Mouse (Mus musculus) embryonic fibroblast, embryonic 13.5 days (primary cell): ENCODE measurements around the gene Stub1. TPM values are rescaled to one million over a fixed set of nuclear protein-coding genes. Genes with fewer than 3 reads are reported as not detected.
A peak's percentile ranks its signal among the peaks of the same experiment; 100 is the strongest.

Experiments
- H3K27ac ChIP-seq: 2 replicates; pipeline ENCODE4 v1.5.1; 2012; ENCODE audit warnings: low read length, control low read depth, inconsistent platforms; ENCODE audit not compliant: insufficient read depth
- H3K4me1 ChIP-seq: 2 replicates; pipeline ENCODE4 v1.6.1; 2011; ENCODE audit warnings: low read length; ENCODE audit not compliant: control insufficient read depth, insufficient read depth
- H3K4me3 ChIP-seq: 2 replicates; pipeline ENCODE4 v1.5.1; 2011; ENCODE audit warnings: mild to moderate bottlenecking, control low read depth, low read length; ENCODE audit not compliant: insufficient read depth
- CTCF ChIP-seq: IDR thresholded peaks from 2 replicates; pipeline ENCODE4 v1.5.1; 2011; ENCODE audit warnings: mild to moderate bottlenecking, control low read depth, low read length, moderate library complexity, borderline replicate concordance; ENCODE audit not compliant: insufficient read depth
- POLR2A ChIP-seq: IDR thresholded peaks from 2 replicates; pipeline ENCODE4 v1.6.1; 2011; ENCODE audit warnings: low read depth, mild to moderate bottlenecking, control low read depth, low read length, moderate library complexity
- polyA plus RNA-seq: library from polyadenylated mRNA; stranded (reverse); fragments of >200 nt; gene quantifications from 2 replicates; pipeline ENCODE4 v1.2.4, GENCODE M21; 2011; ENCODE audit warnings: low read depth; ENCODE audit not compliant: missing spikeins, insufficient read length

Stub1 gene
- polyA plus RNA-seq, 1 experiment, result 118 TPM

DNA sequence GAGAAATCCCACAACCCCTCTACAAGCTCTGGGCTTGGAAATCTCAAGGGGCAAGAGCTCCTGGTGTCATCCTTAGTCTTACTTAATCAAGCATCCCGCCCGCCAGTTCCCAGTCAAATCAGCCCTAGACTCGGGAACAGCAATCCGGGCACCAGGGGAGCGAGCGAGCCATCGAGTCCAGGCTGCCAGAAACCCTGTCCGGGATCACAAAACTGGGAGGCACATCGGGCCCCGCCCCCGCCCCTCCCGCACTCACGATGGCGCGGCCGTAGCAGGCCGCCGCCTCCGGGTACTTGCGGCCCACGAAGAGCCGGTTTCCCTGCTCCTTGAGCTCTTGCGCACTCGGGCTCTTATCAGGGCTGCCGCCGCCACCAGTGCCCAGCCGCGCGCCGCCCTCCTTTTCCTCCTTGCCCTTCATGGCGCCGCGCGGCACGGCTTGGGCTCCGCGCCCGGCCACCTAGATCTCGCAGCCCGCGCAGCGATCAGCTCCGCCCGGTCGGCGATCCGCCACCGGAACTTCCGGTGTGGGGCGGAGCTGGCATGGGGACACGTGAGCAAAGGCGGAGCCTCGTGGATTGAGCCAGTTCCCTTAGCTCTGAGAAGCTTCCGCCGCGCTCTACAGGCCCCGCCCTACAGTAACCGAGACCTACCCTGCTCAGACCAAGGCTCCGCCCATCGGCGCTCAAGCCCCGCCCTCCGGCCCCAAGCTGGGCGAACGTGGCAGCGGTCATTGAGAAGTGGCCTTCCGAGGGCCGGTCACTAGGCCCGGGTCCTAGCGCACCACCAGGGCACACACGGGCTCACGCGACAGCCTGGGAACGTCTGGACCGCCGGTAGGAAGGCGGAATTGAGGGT lies 541 bp downstream of the Stub1 start:
- peaks cover 14% of the 10 kb centered on the region for H3K4me1 ChIP-seq
- H3K4me3 ChIP-seq, result peak overlapping the region; percentile 86
- peak overlapping the region; percentile 94 for H3K27ac ChIP-seq
- TF ChIP-seq POLR2A (peak; percentile 83), CTCF (no peak)

DNA sequence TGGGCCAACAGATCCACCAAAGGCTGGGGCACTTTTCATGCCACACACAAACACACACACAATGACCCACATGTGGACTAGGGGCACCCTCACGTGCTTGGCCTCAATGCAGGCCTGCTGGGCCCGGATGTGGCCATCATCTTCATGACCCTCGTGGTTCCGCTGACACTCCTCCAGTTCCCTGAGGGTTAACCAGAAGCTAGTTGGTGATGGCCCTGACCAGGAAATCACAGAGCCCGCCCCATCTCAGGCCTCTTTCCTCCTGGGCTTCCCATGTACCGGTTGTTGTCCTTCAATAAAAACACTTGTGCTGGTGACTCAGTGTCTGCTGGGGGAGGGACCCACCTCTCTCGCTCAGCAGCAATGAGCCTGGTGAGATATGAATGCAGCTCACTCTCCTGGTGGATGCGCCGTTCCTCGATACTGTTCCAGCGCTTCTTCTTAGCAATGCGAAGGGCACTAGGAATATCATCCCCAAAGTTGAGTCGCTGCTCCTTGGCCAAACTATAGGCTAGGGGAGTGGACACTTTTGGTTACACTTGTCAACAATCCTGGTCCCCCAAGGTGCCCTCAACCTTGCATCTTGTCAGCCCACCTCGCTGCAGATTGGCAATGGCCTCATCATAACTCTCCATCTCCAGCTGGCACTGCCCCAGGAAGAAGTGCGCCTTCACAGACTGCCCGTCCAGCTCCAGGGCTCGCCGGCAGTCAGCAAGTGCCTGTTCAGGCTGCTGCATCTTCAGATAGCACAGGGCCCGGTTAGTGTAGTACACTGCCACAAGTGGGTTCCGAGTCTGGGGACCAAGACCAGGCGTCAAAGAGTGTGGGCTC lies 1.5 kb downstream of the Stub1 start:
- H3K4me3 ChIP-seq, result peak overlapping the region; percentile 86
- TF ChIP-seq POLR2A (peak; percentile 22), CTCF (no peak)
- peak overlapping the region; percentile 77 for H3K27ac ChIP-seq
- peaks cover 12% of the 10 kb centered on the region for H3K4me1 ChIP-seq

DNA sequence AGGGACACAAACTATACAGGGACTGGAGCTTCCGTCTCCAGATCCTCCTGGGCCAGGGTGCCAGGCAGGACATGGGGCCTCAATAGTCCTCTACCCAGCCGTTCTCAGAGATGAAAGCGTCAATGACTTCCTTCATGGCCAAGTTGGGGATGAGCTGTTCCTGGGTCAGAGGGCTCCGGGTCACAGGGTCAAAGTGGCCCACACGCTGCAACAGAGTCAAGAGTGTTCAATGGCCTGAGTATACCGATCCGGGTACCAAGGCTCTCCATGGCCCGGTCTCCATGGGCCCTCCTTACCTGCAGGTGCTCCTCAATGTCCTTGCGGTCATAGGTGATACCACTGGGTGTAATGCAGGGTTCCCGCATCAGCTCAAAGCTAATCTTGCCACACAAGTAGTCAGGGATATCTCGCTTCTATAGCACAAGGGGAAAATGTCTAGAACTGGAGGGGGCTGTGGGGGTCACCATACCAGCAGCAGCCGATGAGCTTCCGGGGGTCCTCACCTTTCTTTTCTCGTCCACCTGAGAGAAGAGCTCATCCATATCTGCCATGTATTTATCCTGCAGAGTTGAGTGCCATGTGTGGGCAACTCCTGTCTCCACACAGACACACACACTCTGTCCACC lies 2.3 kb downstream of the Stub1 start:
- no peak overlapping the region for H3K27ac ChIP-seq
- H3K4me1 ChIP-seq, result peaks cover 7% of the 10 kb centered on the region
- H3K4me3 ChIP-seq, result peak overlapping the region; percentile 86
- TF ChIP-seq POLR2A (peak; percentile 23; the same call in 1 of the 2 replicates), CTCF (no peak)

DNA sequence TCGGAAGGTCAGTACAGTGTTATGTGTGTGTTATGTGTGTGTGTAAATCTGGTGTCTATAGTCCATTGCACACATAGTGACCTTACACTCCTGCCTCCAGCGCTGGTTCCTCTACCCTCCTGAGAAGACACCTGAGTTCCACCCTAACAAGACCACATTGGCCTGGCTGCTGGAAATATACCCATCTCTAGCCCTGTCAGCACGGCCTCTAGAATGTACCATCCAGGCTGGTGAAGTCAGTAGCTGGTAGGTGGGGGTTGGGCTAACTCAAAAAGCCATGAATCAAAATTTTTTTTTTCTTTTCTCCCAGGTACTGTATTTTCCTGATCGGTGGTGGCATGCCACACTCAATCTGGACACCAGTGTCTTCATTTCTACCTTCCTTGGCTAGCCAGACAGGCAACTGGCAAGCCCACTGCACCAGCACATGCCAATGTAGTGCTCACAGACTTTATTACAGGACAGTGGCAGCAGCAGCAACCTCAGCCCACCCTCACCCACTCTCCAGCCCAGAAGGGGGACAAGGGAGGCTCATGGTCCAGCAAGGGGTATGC lies 2.9 kb downstream of the Stub1 start:
- peaks cover 7% of the 10 kb centered on the region; the same call in 1 of the 2 replicates for H3K4me1 ChIP-seq
- H3K4me3 ChIP-seq, result no peak overlapping the region
- TF ChIP-seq CTCF (no peak), POLR2A (no peak; the same call in 1 of the 2 replicates)
- no peak overlapping the region for H3K27ac ChIP-seq

DNA sequence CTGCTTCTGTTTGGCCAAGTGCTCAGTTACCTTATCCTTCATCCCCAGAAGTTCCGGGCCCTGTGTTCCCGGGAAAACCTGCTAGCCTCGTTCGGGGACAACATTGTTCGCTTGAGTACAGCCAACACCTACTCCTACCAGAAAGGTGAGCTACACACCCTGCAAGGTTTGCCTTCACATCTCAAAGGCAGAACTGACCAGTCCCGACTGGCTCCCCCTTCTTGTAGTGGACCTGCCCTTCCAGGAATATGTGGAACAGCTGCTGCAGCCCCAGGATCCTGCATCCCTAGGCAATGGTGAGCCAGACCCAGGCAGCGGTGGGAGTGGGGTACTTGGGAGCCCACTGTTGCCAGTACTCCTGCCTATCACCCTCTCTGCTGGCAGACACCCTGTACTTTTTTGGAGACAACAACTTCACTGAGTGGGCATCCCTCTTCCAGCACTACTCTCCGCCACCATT lies 3.6 kb downstream of the Stub1 start:
- Histone ChIP-seq H3K4me3 (peak overlapping the region; percentile 44), H3K4me1 (peaks cover 3% of the 10 kb centered on the region; the same call in 1 of the 2 replicates), H3K27ac (0 out of 2 replicates have a peak overlapping the region, but pooled peaks have one; percentile 59)
- TF ChIP-seq CTCF (no peak), POLR2A (peak; percentile 49; the same call in 1 of the 2 replicates)

DNA sequence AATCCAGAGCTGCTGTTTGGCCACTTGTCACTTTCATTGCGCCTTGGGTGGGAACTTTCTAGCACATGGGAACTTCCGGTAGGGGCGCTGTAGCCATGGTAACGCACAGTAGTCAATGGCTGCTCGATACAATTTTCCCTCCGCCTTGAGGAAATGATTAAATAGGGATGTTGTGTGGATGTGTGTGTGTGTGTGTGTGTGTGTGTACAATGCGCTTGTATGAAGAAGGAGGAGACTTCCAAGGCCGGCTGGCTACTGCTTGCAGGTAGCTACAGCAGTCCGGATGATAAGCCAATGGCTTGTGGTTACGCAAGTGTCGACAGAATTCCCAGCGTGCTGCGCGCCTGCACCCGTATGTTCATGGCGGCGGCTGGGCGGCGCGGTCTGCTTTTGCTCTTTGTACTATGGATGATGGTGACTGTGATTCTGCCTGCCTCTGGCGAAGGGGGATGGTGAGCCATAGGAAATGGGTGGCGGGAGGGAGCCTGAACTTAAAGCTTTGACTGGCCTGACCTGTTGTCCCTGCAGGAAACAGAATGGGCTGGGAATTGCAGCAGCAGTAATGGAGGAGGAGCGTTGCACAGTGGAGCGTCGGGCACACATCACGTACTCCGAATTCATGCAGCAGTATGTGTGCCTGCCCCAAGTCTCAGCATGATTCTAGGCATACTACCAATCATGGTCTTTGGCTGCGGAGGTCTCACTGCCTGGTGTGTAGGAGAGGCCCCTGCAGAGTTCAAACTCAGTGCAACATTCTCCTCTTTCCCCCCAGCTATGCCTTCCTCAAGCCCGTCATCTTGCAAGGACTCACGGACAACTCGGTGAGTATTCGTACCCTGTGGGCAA lies 4.3 kb downstream of the Stub1 start, which contains the start of gene Jmjd8:
Gene Jmjd8 (plus strand): TSS at position 156 of the 846 bp plus-strand sequence.
- H3K4me3 ChIP-seq, result peak within 1 kb of the TSS; percentile 44
- TF ChIP-seq POLR2A, result peak; percentile 86
- peak; percentile 10; the same call in 1 of the 2 replicates for TF ChIP-seq CTCF
- peak within 1 kb of the TSS; percentile 59 for H3K27ac ChIP-seq
- H3K4me1 ChIP-seq, result peaks cover 7% of the 10 kb centered on the region; the same call in 1 of the 2 replicates

DNA sequence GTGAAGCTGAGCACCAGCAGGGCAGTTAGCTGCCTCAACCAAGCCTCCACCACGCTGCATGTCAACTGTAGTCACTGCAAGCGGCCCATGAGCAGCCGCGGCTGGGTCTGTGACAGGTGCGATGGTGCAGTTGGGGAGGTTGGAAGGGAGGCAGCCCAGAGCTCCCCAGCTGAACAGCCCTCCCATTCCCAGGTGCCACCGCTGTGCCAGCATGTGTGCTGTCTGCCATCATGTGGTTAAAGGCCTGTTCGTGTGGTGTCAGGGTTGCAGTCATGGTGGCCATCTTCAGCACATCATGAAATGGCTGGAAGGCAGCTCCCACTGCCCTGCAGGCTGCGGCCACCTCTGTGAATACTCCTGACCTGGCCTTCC lies 5.0 kb downstream of the Stub1 start:
- Histone ChIP-seq H3K4me1 (peaks cover 7% of the 10 kb centered on the region; the same call in 1 of the 2 replicates), H3K4me3 (no peak overlapping the region), H3K27ac (no peak overlapping the region)
- TF ChIP-seq CTCF (no peak), POLR2A (no peak)

DNA sequence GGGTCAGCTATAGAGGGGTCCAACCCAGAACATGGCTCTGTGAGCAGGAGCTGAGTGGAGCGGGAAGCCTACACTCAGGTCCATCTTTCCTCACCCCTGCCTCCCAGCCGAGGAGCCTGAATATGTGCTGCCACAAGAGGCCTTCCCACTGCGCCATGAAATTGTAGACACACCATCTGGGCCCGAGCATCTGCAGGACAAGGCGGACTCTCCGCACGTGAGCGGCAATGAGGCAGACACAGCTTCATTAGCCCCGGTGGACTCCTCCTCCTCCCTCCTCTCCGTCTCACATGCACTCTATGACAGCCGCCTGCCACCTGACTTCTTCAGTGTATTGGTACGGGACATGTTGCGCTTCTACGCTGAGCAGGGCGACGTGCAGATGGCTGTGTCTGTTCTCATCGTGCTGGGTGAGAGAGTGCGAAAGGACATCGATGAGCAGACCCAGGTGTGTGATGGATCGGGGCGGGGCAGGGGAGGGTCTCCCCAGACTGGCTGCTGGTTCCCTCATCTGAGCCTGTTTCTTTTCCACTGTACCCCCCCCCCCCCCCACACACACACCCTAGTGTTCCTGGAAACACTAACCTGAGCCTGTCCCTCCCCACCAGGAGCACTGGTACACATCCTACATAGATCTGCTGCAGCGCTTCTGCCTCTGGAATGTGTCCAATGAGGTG lies 5.5 kb downstream of the Stub1 start:
- H3K27ac ChIP-seq, result no peak overlapping the region
- peaks cover 7% of the 10 kb centered on the region; the same call in 1 of the 2 replicates for H3K4me1 ChIP-seq
- H3K4me3 ChIP-seq, result no peak overlapping the region
- TF ChIP-seq CTCF (no peak), POLR2A (no peak)
